Mouse (Mus musculus) lung, postnatal 0 days (tissue): ENCODE measurements around the gene Orm2. TPM values are rescaled to one million over a fixed set of nuclear protein-coding genes. Genes with fewer than 3 reads are reported as not detected.
A peak's percentile ranks its signal among the peaks of the same experiment; 100 is the strongest.

Source experiments
- ATAC-seq: fragments of 200-750 bp; cut with Nextera tagmentation; 2 replicates; pipeline ENCODE4 v1.8.0; 2017; ENCODE audit warnings: moderate library complexity
- DNase-seq: peaks from one replicate; pipeline ENCODE4 v3.0.0-alpha.2; 2016; ENCODE audit warnings: low spot score
- H3K27ac ChIP-seq: fragments of 300-500 bp; sonication (generic); 2 replicates; pipeline ENCODE4 v1.5.1; 2014; ENCODE audit warnings: antibody characterized with exemption, mild to moderate bottlenecking, low read length, mixed read lengths
- H3K27me3 ChIP-seq: fragments of 300-500 bp; sonication (generic); replicated peaks from 2 replicates; pipeline ENCODE4 v1.6.1; 2014; ENCODE audit warnings: low read length, mixed read lengths; ENCODE audit not compliant: insufficient read depth
- H3K36me3 ChIP-seq: fragments of 300-500 bp; sonication (generic); 2 replicates; pipeline ENCODE4 v1.6.1; 2014; ENCODE audit warnings: low read length, mixed read lengths; ENCODE audit not compliant: insufficient read depth
- H3K4me1 ChIP-seq: fragments of 300-500 bp; sonication (generic); 2 replicates; pipeline ENCODE4 v1.6.1; 2014; ENCODE audit warnings: antibody characterized with exemption, low read depth, low read length, mixed read lengths; ENCODE audit not compliant: insufficient read depth
- H3K4me2 ChIP-seq: fragments of 300-500 bp; sonication (generic); replicated peaks from 2 replicates; pipeline ENCODE4 v1.6.1; 2014; ENCODE audit warnings: low read depth, mild to moderate bottlenecking, low read length, moderate library complexity, mixed read lengths
- H3K4me3 ChIP-seq: fragments of 300-500 bp; sonication (generic); 2 replicates; pipeline ENCODE4 v1.5.1; 2014; ENCODE audit warnings: low read depth, low read length
- H3K9ac ChIP-seq: fragments of 300-500 bp; sonication (generic); replicated peaks from 2 replicates; pipeline ENCODE4 v1.6.1; 2014; ENCODE audit warnings: low read depth, mild to moderate bottlenecking
- H3K9me3 ChIP-seq: fragments of 300-500 bp; sonication (generic); 2 replicates; pipeline ENCODE4 v1.6.1; 2016; ENCODE audit warnings: low read length, mixed read lengths
- CTCF ChIP-seq: IDR thresholded peaks from 2 replicates; pipeline ENCODE4 v1.5.1; 2016; ENCODE audit warnings: antibody characterized with exemption, mild to moderate bottlenecking
- EP300 ChIP-seq: IDR thresholded peaks from 2 replicates; pipeline ENCODE4 v1.6.1; 2016; ENCODE audit warnings: antibody characterized with exemption, mild to moderate bottlenecking, control low read depth
- WGBS: fragments of 180-500 bp; shearing (Covaris S2); extraction: QIAGEN DNeasy Blood & Tissue Kit; methylation state at CpG from one replicate; pipeline ENCODE4 v1.1.7; 2014; 5-methylcytosine and 5-hydroxymethylcytosine counted together
- polyA plus RNA-seq: library from polyadenylated mRNA; unstranded; fragments of >200 nt; fragmentation: Nextera tagmentation; extraction: Ambion mirVana; gene quantifications from 2 replicates; pipeline ENCODE4 v1.2.1, GENCODE M21; 2015

The Orm2 gene
- polyA plus RNA-seq, 1 experiment from 2014 or later: 0.21 TPM

- 42% methylated on average over 3 of the region's 3 CpGs for WGBS
- Histone ChIP-seq H3K4me3 (no peak overlapping the region), H3K9ac (no peak overlapping the region), H3K4me2 (no peak overlapping the region), H3K4me1 (no peaks in the 10 kb centered on the region), H3K27ac (no peak overlapping the region), H3K36me3 (peaks cover 32% of the 10 kb centered on the region), H3K27me3 (no peaks in the 10 kb centered on the region), H3K9me3 (no peaks in the 10 kb centered on the region)
- DNase-seq: peak; percentile 40
- TF ChIP-seq EP300 (no peak), CTCF (peak; percentile 70)
- ATAC-seq: no peak
Observed at GRCm38 (mm10) chr4:63371890-63372289, 9.6 kb downstream of the Orm2 start.

- no peak for DNase-seq
- TF ChIP-seq EP300 (no peak), CTCF (no peak)
- Histone ChIP-seq H3K27ac (no peak overlapping the region), H3K9ac (no peak overlapping the region), H3K4me2 (no peak overlapping the region), H3K4me1 (no peaks in the 10 kb centered on the region), H3K9me3 (no peaks in the 10 kb centered on the region), H3K27me3 (no peaks in the 10 kb centered on the region), H3K4me3 (no peak overlapping the region), H3K36me3 (peaks cover 20% of the 10 kb centered on the region; the same call in 1 of the 2 replicates)
- ATAC-seq: no peak
- 90% methylated on average over 8 of the region's 8 CpGs for WGBS
Observed at GRCm38 (mm10) chr4:63373404-63373803, 11.2 kb downstream of the Orm2 start.

- no peak for DNase-seq
- H3K9ac ChIP-seq: no peak overlapping the region
- ATAC-seq: no peak
- TF ChIP-seq EP300: no peak
- TF ChIP-seq CTCF: no peak
- H3K27ac ChIP-seq: no peak overlapping the region
- no peak overlapping the region for H3K4me2 ChIP-seq
- WGBS: 79% methylated on average over 12 of the region's 12 CpGs
- no peaks in the 10 kb centered on the region for H3K27me3 ChIP-seq
- H3K4me1 ChIP-seq: no peaks in the 10 kb centered on the region
- peaks cover 23% of the 10 kb centered on the region; the same call in 1 of the 2 replicates for H3K36me3 ChIP-seq
- no peaks in the 10 kb centered on the region for H3K9me3 ChIP-seq
- H3K4me3 ChIP-seq: no peak overlapping the region
Observed at GRCm38 (mm10) chr4:63374331-63374730, 12.1 kb downstream of the Orm2 start.

DNA sequence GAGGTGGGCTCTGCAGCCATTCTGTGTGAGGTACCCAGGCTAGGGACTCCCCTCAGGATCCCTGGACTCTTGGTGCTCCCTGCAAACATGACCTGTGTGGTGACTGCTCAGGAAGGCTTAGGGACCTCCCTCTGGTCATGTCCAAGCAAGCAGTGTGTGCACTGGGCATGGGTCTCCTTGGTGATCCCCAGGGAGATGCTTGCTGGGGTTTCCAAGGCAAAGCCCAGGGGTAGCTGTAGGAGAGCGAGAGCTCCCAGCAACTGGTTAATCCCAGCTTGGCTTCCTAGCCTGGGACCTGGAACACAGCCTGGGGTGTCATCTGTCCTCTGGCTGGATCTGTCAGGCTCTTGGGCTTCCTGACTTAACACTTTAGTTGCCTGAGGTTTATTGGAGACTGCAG is 13.1 kb downstream of the Orm2 start:
- peak; percentile 20 for ATAC-seq
- no peaks in the 10 kb centered on the region for H3K9me3 ChIP-seq
- H3K27ac ChIP-seq: no peak overlapping the region
- H3K4me3 ChIP-seq: no peak overlapping the region
- H3K36me3 ChIP-seq: peaks cover 27% of the 10 kb centered on the region
- H3K9ac ChIP-seq: no peak overlapping the region
- H3K4me1 ChIP-seq: no peaks in the 10 kb centered on the region
- H3K4me2 ChIP-seq: no peak overlapping the region
- TF ChIP-seq EP300: no peak
- no peak for TF ChIP-seq CTCF
- no peak for DNase-seq
- H3K27me3 ChIP-seq: no peaks in the 10 kb centered on the region
- WGBS: 64% methylated on average over 1 of the region's 1 CpGs

DNA sequence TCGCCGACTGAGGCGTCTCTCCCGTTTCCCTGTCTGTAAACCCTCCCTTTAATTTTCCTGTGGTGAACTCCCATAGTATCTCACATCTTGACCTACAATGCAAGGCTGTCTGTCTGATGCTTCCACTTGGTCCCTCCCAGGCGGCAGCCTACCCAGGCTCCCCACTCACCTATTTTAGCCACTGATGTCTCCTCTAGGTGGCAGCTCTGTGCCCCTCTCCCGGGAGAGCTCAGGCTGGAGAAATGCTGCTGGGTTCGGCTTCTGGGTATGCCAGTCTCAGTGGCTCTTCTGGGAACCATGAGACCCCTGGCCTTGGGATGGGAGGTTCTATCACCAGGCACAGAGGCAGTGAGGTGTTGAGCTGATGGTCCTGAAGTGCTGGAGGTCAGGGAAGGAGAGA is 15.2 kb downstream of the Orm2 start:
- peaks cover 42% of the 10 kb centered on the region for H3K36me3 ChIP-seq
- no peaks in the 10 kb centered on the region for H3K27me3 ChIP-seq
- TF ChIP-seq CTCF: peak; percentile 51
- no peak for TF ChIP-seq EP300
- no peak overlapping the region for H3K9ac ChIP-seq
- H3K4me1 ChIP-seq: no peaks in the 10 kb centered on the region
- DNase-seq (no peak), ATAC-seq (no peak)
- no peaks in the 10 kb centered on the region for H3K9me3 ChIP-seq
- 66% methylated on average over 7 of the region's 7 CpGs for WGBS
- H3K4me2 ChIP-seq: no peak overlapping the region
- no peak overlapping the region for H3K4me3 ChIP-seq
- no peak overlapping the region for H3K27ac ChIP-seq

GRCm38 (mm10) chr4:63382676-63383369 is 20.6 kb downstream of the Orm2 start:
- Histone ChIP-seq H3K9me3 (no peaks in the 10 kb centered on the region), H3K4me1 (no peaks in the 10 kb centered on the region), H3K4me2 (no peak overlapping the region), H3K27ac (no peak overlapping the region), H3K4me3 (no peak overlapping the region), H3K36me3 (peaks cover 39% of the 10 kb centered on the region), H3K9ac (no peak overlapping the region), H3K27me3 (no peaks in the 10 kb centered on the region)
- WGBS: 93% methylated on average over 4 of the region's 4 CpGs
- DNase-seq: no peak
- no peak for TF ChIP-seq EP300
- no peak for TF ChIP-seq CTCF
- ATAC-seq: no peak
